Mouse (Mus musculus) fibroblast of lung, adult 2 months (primary cell): Measurements from ENCODE around the gene Dcun1d1.

Source experiments
- DNase-seq: peaks from one replicate; pipeline ENCODE4 v3.0.0-alpha.2; 2011; ENCODE audit warnings: low read depth

Gene Dcun1d1

GRCm38 (mm10) chr3:35931359-35931758 is 5.9 kb downstream of the Dcun1d1 start:
- no peak for DNase-seq

GRCm38 (mm10) chr3:35929831-35930230 is 7.4 kb downstream of the Dcun1d1 start:
- no peak for DNase-seq

GRCm38 (mm10) chr3:35929406-35929805 is 7.8 kb downstream of the Dcun1d1 start:
- no peak for DNase-seq

- DNase-seq = no peak
These were observed 11.4 kb downstream of the Dcun1d1 start for GRCm38 (mm10) chr3:35925852-35926251.

- DNase-seq = no peak
These were observed 13.2 kb downstream of the Dcun1d1 start for GRCm38 (mm10) chr3:35924007-35924406.

GRCm38 (mm10) chr3:35923495-35923894 is 13.8 kb downstream of the Dcun1d1 start:
- DNase-seq = no peak

- DNase-seq = no peak
These were observed 14.7 kb downstream of the Dcun1d1 start for GRCm38 (mm10) chr3:35922522-35922921.

GRCm38 (mm10) chr3:35918229-35918628 is 19.0 kb downstream of the Dcun1d1 start:
- no peak for DNase-seq

- DNase-seq = no peak
These were observed 28.1 kb downstream of the Dcun1d1 start for GRCm38 (mm10) chr3:35908982-35909680.

GRCm38 (mm10) chr3:35900555-35901204 is 36.6 kb downstream of the Dcun1d1 start:
- DNase-seq = no peak

- no peak for DNase-seq
These were observed 38.1 kb downstream of the Dcun1d1 start for GRCm38 (mm10) chr3:35899109-35899508.

GRCm38 (mm10) chr3:35897900-35898299 is 39.3 kb downstream of the Dcun1d1 start:
- no peak for DNase-seq

- DNase-seq = no peak
These were observed 44.1 kb downstream of the Dcun1d1 start for GRCm38 (mm10) chr3:35893156-35893555.

- DNase-seq = no peak
These were observed 46.1 kb downstream of the Dcun1d1 start for GRCm38 (mm10) chr3:35891123-35891522.

- no peak for DNase-seq
These were observed 47.7 kb downstream of the Dcun1d1 start for GRCm38 (mm10) chr3:35889531-35889930.

- no peak for DNase-seq
These were observed 54.0 kb downstream of the Dcun1d1 start for GRCm38 (mm10) chr3:35883267-35883666.

- no peak for DNase-seq
These were observed 87.9 kb downstream of the Dcun1d1 start for GRCm38 (mm10) chr3:35849326-35849725.
